Mouse (Mus musculus): ENCODE measurements around the gene Cryzl2. TPM values are rescaled to one million over a fixed set of nuclear protein-coding genes. Genes with fewer than 3 reads are reported as not detected.

Cryzl2 gene
- polyA plus RNA-seq, 1 experiment from 2014 or later: 8.3 TPM

Other genes starting within 250 kb of the Cryzl2 start
- 20.8 and 23.8 TPM in 2 replicates for gene Rasal2, start 46.0 kb upstream of the Cryzl2 start, polyA plus RNA-seq (2014; fragmentation: Nextera tagmentation; extraction: Ambion mirVana)
- gene Sec16b, start 48.2 kb downstream of the Cryzl2 start, polyA plus RNA-seq (2014; fragmentation: Nextera tagmentation; extraction: Ambion mirVana): 0.55 and 0.80 TPM in 2 replicates

Data from midbrain, embryonic 11.5 days (tissue).